Mouse (Mus musculus) brown adipose tissue, adult 24 weeks (tissue): Measurements from ENCODE around the gene Ggt5. TPM values are rescaled to one million over a fixed set of nuclear protein-coding genes. Genes with fewer than 3 reads are reported as not detected.

Source experiments
- H3K27ac ChIP-seq: fragments of 200-500 bp; replicated peaks from 2 replicates; pipeline ENCODE4 v1.5.1; 2012; ENCODE audit warnings: low read depth, mild to moderate bottlenecking, low read length
- H3K4me1 ChIP-seq: fragments of 200-500 bp; 2 replicates; pipeline ENCODE4 v1.6.1; 2012; ENCODE audit warnings: low read length, mixed read lengths; ENCODE audit not compliant: control insufficient read depth, insufficient read depth, insufficient read length
- H3K4me3 ChIP-seq: fragments of 200-500 bp; 2 replicates; pipeline ENCODE4 v1.5.1; 2012; ENCODE audit warnings: low read depth, mild to moderate bottlenecking, low read length, moderate library complexity; ENCODE audit not compliant: insufficient read depth
- polyA plus RNA-seq: library from polyadenylated mRNA; stranded (reverse); fragments of >200 nt; gene quantifications from 2 replicates; pipeline ENCODE4 v1.2.4, GENCODE M21; 2012; ENCODE audit not compliant: missing spikeins, insufficient read depth, insufficient read length

The Ggt5 gene
- polyA plus RNA-seq, 1 experiment = 4.3 TPM

- H3K4me1 ChIP-seq = peaks cover 3% of the 10 kb centered on the region; the same call in 1 of the 2 replicates
- H3K4me3 ChIP-seq = no peak overlapping the region
- no peak overlapping the region for H3K27ac ChIP-seq
These were observed 3.1 kb upstream of the Ggt5 start for GRCm38 (mm10) chr10:75585876-75586552.

GRCm38 (mm10) chr10:75586553-75586879 is 2.6 kb upstream of the Ggt5 start:
- Histone ChIP-seq H3K27ac (no peak overlapping the region), H3K4me1 (peaks cover 3% of the 10 kb centered on the region; the same call in 1 of the 2 replicates), H3K4me3 (no peak overlapping the region)

DNA sequence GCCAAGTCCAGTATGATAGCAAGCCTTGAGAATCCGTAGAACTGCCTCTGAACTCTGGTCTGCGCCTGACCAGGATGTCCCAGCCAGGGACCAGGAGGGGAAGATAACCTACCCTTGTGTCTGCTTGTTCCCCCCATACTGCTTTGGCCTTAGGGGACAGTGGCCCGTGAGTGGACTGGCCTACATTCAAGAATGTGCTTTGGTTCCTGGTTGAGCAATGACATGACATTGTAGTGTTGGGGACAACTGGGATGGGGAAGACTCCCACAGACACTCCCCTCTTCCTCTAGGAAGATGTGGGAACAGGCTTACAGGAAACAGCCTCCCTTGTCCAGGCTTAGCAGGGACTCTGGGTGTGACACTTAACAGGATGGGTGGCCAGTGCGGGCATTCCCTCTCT is 1.4 kb upstream of the Ggt5 start:
- Histone ChIP-seq H3K4me1 (peaks cover 3% of the 10 kb centered on the region; the same call in 1 of the 2 replicates), H3K27ac (peak overlapping the region; percentile 31; the same call in 1 of the 2 replicates), H3K4me3 (no peak overlapping the region)

- H3K27ac ChIP-seq = 0 out of 2 replicates have a peak overlapping the region, but pooled peaks have one; percentile 9
- H3K4me1 ChIP-seq = peaks cover 3% of the 10 kb centered on the region; the same call in 1 of the 2 replicates
- H3K4me3 ChIP-seq = no peak overlapping the region
These were observed 804 bp upstream of the Ggt5 start for GRCm38 (mm10) chr10:75588336-75588735.

- Histone ChIP-seq H3K4me3 (peak overlapping the region; percentile 54), H3K4me1 (peaks cover 3% of the 10 kb centered on the region; the same call in 1 of the 2 replicates), H3K27ac (peak overlapping the region; percentile 78)
These were observed 511 bp downstream of the Ggt5 start for GRCm38 (mm10) chr10:75589651-75590050.

DNA sequence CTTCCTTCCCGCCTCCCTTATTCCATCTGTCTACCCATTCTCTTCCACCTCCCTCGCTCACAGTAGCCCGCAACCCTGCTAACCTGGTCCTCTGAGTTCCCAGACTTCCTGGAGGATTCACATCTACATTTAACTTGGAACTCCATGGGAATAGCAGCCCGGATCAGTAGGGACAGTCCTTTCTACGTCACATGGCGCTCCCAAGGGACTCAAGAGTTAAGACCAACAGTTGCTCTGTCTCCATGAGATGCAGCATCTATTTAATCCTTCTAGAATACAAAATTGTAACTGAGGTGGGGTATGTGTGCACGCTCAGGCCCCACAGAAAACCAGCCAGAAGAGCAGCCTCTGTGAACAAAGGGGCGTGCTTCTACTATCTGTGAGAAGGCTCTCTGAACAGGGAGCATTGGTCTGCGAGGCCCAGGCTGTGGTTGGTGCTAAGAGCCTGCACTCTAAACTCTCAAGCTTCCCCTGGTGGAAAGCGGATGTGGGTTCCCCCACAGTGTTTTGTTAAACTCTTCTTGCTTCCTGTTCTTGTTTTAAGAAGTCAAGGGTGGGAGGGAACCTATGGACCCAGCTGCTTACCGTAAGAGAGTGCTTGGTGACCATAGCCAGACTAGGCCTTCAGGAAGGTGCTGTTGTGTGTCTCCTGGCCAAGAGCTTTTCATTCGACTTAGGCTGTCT is 2.2 kb downstream of the Ggt5 start:
- peak overlapping the region; percentile 80 for H3K27ac ChIP-seq
- H3K4me1 ChIP-seq = peaks cover 3% of the 10 kb centered on the region; the same call in 1 of the 2 replicates
- H3K4me3 ChIP-seq = peak overlapping the region; percentile 7; the same call in 1 of the 2 replicates

GRCm38 (mm10) chr10:75592585-75592984 is 3.4 kb downstream of the Ggt5 start:
- Histone ChIP-seq H3K4me3 (no peak overlapping the region), H3K4me1 (peaks cover 3% of the 10 kb centered on the region; the same call in 1 of the 2 replicates), H3K27ac (no peak overlapping the region)

DNA sequence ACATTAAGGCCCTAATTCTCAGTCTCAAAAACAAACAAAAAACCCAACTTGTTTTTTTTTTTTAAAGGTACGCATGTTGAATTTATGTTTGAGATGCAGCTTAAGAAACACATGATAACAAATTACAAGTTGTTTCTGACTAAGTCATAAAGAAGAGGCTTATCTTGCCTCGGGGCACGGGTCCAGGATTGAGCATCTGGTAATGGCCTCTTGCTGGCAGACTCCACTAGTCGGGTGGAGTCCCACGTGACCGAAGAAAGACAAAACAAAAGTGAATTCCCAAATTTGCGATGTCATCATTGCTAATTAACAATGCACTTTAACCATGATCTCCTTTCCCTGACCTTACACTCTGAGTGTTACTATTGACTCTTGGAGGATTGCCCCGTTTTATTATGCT is 6.8 kb downstream of the Ggt5 start:
- Histone ChIP-seq H3K27ac (no peak overlapping the region), H3K4me1 (no peaks in the 10 kb centered on the region), H3K4me3 (no peak overlapping the region)

DNA sequence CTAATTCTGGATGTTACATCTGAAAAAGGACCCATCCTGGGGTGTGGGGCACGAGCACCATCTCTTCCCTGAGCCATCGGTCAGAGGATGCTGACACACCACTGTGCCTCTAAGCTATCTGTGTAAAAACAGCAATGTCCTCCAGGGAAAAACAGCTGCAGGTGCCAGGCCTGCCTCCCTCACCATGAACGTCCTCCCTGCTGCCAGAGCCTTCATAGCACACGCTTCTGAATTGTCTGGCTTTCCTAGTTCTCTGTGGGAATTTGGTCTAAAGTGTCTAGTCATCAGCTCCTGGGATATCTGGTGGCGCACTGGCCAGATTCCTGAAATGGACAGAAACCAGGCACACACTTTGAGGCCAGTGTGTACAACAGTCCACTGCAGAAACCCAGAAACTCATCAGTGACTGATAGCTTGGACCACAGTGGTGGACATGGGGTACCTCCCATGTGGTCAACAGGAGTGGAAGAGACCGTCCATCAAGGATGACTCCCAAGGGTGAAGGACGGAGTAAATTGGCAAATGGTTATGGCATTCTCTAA is 11.1 kb downstream of the Ggt5 start:
- H3K4me3 ChIP-seq = no peak overlapping the region
- no peak overlapping the region for H3K27ac ChIP-seq
- no peaks in the 10 kb centered on the region for H3K4me1 ChIP-seq

DNA sequence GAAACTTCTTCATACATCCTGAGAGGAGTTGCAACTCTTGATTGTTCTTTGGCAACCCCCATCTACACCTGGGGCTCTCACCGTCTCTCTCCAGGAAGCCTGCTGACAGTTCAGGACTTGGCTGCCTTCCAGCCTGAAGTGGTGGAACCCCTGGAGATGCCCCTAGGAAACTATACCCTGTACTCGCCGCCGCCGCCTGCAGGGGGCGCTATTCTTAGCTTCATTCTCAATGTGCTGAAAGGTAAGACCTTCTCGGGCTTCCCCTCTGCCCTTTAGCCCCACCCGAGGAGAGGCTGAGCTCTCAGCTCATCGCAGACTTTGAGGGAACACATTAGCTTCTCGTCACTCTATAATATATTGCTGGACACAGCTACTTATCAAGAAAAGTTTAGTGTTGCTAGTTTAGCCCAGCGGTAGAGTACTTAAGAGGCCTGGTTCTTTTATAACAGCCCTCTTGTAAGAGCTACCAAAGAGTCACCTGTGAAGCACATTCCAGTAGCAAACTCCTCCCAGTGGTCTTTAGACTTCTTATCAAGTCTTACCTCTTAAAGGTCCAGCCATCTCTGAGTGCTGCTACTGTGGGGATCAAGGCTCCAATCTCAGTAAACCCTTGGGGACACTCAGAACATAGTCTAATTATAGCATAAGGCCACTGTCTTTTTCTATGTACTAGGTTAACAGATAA is 16.2 kb downstream of the Ggt5 start:
- H3K4me1 ChIP-seq = no peaks in the 10 kb centered on the region
- no peak overlapping the region for H3K4me3 ChIP-seq
- H3K27ac ChIP-seq = no peak overlapping the region

DNA sequence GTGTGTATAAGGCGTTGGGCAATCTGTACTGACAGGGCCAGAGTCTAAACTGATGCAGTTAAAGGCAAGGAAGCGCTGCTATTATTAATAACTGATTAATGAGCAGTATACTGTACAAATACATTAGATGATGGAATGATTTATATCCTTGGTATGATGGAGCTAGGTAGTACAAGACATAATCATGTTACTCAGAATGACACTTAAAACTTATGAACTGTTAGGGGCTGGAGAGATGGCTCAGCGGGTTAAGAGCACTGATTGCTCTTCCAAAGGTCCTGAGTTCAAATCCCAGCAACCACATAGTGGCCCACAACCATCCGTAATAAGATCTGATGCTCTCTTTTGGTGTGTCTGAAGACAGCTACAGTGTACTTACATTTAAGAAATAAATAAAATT is 18.1 kb downstream of the Ggt5 start:
- no peaks in the 10 kb centered on the region for H3K4me1 ChIP-seq
- no peak overlapping the region for H3K4me3 ChIP-seq
- H3K27ac ChIP-seq = no peak overlapping the region

GRCm38 (mm10) chr10:75608975-75609374 is 19.8 kb downstream of the Ggt5 start:
- no peaks in the 10 kb centered on the region for H3K4me1 ChIP-seq
- no peak overlapping the region for H3K27ac ChIP-seq
- no peak overlapping the region for H3K4me3 ChIP-seq

DNA sequence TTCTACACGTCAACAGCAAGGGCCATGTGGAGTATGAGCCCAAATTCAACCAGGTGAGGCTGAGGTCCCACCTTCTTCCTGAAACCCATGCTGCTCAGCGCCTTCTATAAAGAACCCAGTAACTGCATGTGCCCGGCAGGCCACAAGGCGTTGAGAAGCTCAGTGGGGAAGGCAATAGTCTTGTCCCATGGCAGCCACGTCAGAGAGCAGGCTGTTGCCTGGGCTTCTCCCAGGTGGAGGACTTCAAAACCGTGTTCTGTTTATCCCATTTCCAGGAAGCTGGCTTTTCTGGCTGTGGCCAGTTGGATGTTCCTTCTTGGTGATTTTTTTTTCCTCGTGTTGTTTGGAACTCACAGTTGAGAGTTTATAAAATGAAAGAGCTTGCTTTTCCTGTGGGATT is 21.3 kb downstream of the Ggt5 start:
- Histone ChIP-seq H3K4me1 (no peaks in the 10 kb centered on the region), H3K27ac (no peak overlapping the region), H3K4me3 (no peak overlapping the region)

DNA sequence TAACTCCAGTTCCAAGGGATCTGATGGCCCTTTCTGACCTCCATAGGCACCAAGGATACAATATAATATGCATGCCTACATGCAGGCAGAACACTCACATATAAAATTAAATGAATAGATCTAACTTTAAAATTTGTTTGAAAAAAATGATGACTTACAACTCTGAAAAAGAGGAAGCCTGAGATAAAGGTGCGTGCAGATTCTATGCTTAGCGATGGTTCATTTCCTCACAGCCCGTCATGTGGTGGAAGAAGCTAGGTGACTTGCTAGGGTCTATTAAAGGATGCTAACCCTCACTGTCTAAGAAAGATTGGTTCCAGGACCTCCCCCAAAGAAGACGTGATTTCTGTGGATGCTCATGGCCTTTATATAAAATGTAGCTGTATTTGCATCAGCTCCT is 26.9 kb downstream of the Ggt5 start:
- H3K4me3 ChIP-seq = no peak overlapping the region
- no peak overlapping the region for H3K27ac ChIP-seq
- H3K4me1 ChIP-seq = no peaks in the 10 kb centered on the region

- H3K4me1 ChIP-seq = no peaks in the 10 kb centered on the region
- no peak overlapping the region for H3K27ac ChIP-seq
- no peak overlapping the region for H3K4me3 ChIP-seq
These were observed 31.7 kb downstream of the Ggt5 start for GRCm38 (mm10) chr10:75620818-75621217.
